Mouse (Mus musculus): ENCODE data around the gene Lig3. TPM values are rescaled to one million over a fixed set of nuclear protein-coding genes. Genes with fewer than 3 reads are reported as not detected.
"Not testable (repeated sequence)": the region's sequence is repeated elsewhere in the genome, so short reads cannot be mapped to it uniquely, and the experiment has no call there.

Lig3 gene
- total RNA-seq, 4 experiments from 2014 or later = 13.7 to 16.8 (median 16.6) TPM

DNA sequence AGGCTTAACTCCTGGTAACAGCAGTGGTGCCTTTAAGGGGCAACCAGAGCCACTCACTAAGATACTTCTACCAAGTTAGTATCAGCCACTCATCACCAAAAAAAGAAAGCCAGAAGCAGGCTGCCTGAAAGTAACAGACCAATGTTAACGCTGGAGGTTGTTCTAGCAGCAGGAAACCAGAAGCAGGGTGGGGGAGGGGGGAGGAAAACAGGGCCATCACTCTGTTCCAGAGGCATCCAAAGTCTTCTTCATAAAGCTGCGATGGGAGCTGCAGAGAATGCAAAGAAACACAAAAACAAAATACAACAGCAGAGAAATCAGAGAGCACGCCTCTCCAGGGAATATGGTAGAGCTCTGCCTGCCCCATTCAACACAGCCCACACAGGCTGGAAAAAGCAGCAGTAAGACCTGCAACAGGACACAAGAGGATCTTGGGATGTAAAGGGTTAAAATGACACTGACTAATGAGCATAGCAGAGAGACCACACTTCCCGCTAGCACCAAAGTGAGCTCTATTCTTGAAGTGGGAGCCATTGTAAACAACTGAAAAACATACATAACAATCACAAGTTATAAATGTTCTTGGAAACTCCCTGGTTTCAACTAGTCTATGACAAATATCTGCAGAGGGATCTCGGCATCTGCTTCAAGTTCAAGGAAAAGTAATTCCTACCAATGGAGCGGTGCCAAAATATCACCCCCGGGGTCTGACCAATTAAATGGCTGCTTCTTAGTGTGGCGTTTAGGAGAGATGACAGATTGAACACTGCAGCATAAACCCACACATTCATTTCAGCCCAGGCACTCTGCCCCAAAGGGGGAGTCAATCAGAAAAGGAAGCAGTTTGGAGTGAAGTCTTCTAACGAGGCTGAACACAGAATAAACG, 50.3 kb downstream of the Lig3 start:
- no peak for DNase-seq (ENCODE audit: low spot score)

DNA sequence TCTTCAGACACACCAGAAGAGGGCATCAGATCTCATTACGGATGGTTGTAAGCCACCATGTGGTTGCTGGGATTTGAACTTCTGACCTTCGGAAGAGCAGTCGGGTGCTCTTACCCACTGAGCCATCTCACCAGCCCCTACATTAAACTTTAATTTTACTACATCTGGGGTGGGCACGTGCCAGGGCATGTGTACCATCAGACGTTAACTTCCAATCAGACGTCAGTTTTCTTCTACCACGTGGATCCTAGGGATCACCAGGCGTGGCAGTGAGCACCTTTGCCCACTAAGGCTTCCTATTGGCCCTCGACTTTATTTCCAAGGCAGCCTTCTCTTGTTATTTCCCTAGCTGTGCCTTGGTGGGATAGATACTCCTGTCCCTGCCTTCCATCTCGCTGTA, 51.5 kb downstream of the Lig3 start:
- not testable (repeated sequence) for DNase-seq (ENCODE audit: low spot score)

DNA sequence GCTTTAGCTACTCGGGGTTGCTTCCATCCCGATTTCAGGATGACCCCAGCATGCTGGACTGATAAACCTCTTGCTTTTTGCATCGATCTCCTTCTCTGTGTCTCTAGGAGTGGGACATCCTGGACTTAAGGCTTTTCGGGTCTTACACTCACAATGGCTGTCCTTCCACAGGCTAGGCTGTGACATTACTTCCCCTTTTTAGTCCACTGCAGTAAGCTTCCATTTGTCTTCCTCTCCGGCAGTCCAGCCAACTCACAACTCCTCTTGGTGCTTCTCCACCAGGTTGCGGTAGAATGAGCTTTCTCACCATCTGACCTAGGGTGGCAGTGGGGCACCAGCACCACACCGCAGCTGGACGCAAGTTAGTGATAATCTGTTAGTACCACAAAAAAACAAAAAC, 53.0 kb downstream of the Lig3 start:
- DNase-seq (ENCODE audit: low spot score) = no peak

DNA sequence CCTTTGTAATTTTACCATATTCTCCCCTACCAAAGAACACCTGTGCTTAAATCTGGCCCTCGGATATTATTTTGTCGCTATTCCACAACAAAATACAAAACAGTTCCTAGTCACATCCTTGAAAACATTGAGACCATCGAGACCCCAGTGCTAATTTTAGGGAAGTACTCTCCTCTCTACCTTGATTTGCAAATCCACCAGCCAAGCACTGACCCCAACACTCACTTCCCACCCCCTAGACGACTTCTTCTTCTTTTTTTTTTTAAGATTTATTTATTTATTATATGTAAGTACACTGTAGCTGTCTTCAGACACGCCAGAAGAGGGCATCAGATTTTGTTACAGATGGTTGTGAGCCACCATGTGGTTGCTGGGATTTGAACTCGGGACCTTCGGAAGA, 53.5 kb downstream of the Lig3 start:
- DNase-seq (ENCODE audit: low spot score) = not testable (repeated sequence)

DNA sequence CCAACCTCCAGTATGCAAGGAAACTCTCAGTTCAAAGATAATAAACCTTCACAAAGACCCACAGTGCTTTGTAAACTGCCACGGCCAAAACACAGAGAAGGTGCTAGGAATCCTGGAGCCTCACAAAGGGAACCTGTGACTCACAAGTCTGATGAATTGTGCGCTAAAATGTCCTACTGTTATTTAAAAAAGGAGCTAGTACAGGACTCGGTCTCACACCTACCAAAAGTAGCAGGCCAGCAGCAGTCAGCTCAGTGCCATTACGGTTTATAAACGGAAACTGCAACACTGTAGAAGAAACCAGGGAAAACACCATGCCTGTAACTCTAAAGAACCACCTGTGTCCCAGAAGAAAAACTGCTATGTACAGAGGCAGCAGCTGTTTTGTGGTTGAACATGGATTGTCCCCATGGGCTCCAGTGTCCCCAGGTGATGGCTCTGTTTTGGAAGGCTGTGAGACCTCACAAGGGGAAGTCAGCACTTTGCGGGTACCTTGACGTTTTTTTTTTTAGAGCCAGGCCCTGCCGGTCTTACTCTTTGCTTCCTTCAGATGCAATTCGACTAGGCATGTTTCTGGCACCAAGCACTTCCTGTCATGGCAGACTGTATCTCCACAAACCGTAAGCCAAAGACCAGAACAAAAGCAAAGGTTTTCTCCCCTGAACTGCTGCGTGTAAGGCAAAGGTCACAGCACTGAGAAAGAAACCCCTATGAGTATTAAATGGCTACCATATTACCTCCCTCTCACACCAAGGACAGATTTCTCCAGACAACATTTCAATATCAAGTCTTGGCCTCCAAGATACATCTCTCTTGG, 54.9 kb downstream of the Lig3 start:
- DNase-seq (ENCODE audit: low spot score) = no peak

DNA sequence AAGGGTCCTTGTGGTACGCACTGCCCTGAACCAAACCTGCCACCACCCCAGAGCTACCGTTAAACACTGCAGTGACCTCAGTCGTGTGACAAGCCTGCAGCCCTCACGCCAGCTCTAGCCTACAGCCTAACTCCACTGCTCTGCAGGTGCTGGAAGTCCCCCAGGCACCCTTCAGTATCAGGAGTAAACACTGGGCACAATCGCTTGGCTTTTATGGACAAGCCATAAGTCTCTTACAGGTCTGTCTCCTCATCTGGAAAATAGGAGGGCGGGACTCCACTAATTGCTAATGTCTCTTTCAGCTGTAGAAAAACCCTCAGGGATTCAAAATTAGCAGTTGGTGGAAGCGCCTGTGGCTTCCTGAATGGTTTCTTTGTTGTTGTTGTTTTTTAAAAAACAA, 56.3 kb downstream of the Lig3 start:
- no peak for DNase-seq (ENCODE audit: low spot score)

DNA sequence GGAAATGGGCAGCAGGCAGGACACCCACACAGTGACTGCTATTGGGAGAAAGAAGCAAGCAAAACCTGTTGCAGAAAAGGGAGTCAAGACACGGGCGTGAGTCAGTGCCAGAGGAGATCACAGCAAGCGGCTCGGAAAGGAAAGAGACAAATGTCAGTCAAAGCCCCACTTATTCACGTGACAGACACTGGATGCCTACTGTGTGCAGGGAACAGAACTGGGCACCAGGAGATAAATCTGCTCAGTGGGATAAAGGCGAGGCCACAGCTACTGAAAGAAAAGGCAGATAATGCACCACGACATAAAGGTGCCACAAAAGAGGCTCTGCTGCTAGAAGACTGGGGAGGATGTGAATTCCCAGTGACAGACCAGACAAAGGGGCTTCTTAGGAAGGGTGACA, 56.9 kb downstream of the Lig3 start:
- DNase-seq (ENCODE audit: low spot score) = no peak

DNA sequence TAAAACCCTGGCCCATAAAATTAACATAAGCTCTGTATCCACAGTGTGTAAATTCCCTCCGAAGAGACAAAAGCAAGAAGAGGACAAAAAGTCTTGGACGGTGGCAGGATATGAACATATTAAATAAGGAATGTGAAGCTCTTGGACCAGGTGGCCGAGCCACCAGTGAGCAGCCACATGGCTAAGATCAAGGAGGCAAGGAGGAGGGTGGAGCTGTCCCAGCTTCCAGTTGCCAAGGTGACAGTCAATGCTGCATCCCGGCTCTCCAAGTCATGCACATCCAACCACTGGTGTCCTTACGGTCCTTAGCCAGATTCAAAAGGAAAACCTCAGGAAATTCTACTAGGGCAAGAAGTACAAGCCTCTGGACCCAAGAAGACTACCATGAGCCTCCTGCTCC, 57.6 kb downstream of the Lig3 start:
- DNase-seq (ENCODE audit: low spot score) = no peak

DNA sequence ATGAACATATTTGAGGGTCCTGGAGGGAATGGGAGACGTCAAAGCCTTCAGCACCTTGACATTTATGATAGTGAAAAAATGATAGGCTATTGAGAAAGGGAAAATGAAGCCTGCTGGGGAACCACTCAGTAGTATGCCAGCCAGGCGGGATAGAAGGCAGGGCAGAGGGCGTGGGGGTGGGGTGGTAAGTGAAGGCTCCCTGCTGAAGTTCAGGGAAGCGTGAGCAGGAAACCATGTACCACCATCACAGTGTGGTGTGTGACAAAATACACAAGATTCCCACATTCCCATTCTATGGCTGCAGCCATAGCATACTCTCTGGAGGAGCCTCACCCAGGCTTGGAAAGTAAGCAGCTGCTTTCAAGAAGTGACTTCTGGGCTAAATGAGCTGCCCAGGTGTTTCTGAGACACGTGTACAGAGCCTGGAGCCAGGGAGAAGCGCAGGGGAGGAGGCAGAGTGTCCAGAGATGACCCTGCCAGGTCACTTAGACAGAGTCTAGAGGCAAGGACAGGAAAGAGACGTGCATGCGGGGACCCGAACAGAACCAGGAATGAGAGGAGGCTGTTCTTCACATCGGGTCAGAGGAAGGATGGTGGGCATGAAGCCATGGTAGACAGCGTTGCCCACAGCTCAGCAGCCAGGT, 64.0 kb downstream of the Lig3 start:
- no peak for DNase-seq (ENCODE audit: low spot score)

DNA sequence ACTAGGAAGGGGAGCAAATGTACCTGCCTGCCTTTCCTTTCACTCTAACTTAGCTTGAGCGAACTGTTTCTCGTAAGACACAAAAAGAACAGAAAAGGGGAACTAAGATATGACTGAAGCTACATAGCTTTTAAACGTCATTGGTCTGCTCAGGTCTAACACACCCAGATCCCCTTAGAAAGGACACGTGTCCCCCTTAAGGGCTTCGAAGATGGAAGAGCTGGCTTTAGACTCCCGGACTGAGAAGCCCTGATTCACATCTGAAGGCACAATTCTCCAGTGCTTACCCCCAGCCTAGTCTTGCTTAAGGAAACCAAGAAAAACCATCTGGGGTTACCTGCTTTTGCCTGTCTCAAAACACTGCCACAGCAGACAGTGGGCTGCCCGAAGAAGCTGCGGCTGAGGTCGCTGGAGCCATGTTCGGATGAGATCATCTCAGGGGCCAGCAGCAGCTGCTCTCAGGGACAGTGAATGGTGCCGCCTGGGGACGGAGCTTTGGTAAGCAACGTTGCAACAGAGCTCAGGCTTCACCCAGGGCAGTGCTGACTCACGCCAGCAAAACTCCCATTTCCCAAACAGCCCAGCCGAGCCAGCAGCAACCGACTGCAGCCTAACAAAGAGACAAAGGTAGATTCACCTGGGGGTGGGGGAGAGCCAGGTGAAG, 64.6 kb downstream of the Lig3 start:
- DNase-seq (ENCODE audit: low spot score) = peak; percentile 66

DNA sequence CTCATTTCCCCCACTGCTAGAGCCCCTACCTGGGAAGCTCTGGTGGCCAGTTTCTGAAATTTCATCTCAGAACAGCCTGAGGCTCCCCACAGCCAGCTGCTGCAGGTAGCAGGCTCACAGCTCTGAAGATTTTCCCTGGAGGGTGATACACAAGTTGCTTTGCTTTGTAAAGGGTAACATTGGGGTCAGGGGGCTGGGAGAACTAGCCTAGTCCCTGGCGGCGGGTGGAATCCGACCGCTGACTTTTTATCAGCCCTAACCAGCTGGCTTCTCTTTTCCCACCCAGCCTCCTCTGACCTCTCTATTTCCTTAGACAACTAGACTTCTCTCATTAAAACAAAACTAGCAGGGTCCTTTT, 65.2 kb downstream of the Lig3 start:
- DNase-seq (ENCODE audit: low spot score) = no peak

DNA sequence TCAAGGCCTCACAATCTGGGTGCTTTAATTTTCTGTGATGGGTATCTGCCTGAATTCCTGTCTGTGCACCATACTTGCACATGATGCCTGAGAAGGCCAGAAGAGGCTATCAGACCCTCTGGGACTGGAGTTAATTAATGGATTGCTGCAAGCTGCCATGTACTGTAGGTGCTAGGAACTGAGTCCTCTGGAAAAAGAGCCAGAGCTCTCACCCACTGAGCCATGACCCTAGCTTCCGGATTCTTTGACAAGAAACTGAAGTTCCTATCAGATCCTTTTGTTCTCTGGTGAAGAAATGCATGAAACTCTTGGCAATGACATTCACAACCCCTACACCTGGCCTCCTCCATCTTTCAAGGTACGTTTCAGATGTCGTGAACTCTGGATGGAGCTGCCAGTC, 66.0 kb downstream of the Lig3 start:
- no peak for DNase-seq (ENCODE audit: low spot score)

DNA sequence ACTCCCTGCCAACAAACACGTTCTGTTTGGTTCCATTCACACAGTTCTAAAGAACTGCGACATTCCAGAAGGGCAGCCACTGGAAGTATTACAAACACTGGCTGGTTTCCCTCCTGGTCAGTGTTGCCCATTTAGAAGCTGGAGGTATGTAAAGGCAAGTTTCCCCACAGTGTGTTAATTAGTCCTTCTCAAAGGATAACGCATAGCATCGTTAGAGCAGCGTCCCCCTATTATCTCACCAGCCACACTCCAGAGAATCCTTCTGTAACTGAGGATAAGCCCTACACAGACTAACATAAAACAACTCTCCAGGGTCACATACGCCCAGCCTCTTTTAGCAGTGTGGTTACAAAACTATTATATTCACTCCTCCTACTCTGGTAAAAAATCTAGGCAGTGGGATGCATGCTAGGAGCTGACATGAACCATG, 66.7 kb downstream of the Lig3 start:
- no peak for DNase-seq (ENCODE audit: low spot score)

DNA sequence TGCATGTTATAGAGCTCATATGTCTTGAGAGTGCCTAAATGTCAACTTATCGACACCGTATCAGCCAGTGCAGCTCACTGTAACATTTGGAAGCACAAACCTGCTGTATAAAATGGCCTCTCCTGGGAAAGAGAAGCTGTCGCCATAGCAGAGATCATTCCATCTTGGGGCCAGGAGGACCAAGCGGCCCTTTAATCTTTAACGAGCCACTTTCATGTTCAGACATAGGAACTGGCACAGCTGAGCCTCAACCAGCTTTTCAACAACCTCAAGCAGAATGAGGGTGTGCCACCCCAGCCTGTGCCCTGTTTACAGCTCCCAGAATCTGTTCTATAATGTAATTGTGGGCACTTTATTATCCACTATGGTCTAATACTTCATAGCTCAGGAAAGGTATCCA, 69.4 kb downstream of the Lig3 start:
- DNase-seq (ENCODE audit: low spot score) = no peak

DNA sequence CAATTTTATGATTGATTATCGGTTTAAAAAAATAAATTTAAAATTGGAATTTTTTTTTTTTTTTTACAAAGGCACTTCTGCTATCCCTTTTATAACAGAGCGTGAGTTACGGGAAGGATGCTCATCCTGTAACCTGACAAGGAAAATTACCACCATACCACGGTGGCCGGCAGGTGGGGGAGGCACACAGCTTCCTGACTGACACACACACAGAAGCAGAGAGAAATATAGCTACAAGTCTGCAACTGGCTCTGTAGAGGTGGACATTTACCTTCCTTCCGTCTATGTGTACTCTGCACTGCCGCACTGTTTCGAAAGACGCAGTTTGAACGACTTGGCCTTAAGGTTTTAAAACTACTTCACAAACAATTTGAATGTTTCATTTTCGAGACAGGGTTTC, 71.2 kb downstream of the Lig3 start:
- no peak for DNase-seq (ENCODE audit: low spot score)

DNA sequence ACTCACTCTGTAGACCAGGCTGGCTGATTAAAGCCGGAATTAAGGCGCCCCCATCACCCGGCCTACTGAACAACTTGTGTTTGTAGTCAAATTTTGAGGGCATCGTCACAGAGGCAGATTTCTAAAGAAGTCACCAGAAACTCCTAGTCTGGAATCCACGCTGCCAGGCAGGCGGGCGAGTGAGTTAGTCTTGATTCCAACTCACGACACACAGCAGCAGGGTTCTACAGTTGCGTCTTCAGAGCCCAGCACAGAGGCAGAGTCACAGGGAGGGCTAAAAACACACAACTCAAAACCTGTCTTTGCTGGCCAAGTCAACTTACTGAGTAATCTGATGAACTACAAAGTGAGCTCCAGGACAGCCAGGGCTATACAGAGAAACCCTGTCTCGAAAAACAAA, 71.6 kb downstream of the Lig3 start:
- no peak for DNase-seq (ENCODE audit: low spot score)

DNA sequence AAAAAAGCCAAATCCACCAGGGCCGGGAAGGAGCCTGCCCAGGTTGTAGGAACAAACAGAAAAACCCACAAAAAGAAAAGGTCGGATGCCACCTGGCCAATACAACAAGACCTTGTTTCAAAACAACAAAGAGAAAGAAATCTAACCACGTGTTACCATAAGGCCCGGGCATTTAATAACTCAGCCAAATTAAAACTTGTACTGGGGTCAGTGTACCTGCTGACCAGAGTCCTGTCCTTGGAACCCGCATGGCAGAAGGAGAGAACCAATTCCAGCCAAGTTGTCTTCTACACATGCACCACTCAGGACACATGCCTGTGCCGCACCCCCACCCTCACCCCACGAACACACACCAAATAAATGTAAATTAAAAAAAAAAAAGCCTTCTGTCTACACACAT, 72.0 kb downstream of the Lig3 start:
- no peak for DNase-seq (ENCODE audit: low spot score)

Other genes with a start within 250 kb of the Lig3 start
- gene Cct6b, start 16.8 kb upstream of the Lig3 start, total RNA-seq (2022) = under 1 TPM; 0.19 to 0.28 (median 0.27) TPM
- gene Zfp830, start 16.8 kb upstream of the Lig3 start, total RNA-seq (2022) = 10 to 100 TPM; 12.4 to 13.9 (median 13.1) TPM
- 1 to 10 TPM; 3.8 to 4.7 (median 4.7) TPM for gene Rffl, start 90.1 kb downstream of the Lig3 start, total RNA-seq (2022)
- gene Rad51d, start 109.5 kb downstream of the Lig3 start, total RNA-seq (2022) = 10 to 100 TPM in 2 of 4 experiments, 1 to 10 TPM in 2; 7.8 to 10.9 (median 9.9) TPM
- gene Fndc8, start 111.0 kb downstream of the Lig3 start, total RNA-seq (2022) = not detected
- 10 to 100 TPM in 2 of 4 experiments, 1 to 10 TPM in 2; 7.0 to 13.0 (median 9.7) TPM for gene Nle1, start 127.3 kb downstream of the Lig3 start, total RNA-seq (2022)
- gene Unc45b, start 129.4 kb downstream of the Lig3 start, total RNA-seq (2022) = 100 to 1,000 TPM; 170 to 223 (median 177) TPM
- 10 to 100 TPM; 43.9 to 65.9 (median 55.1) TPM for gene Slfn5, start 170.2 kb downstream of the Lig3 start, total RNA-seq (2022)
- under 1 TPM; 0.56 to 0.72 (median 0.62) TPM for gene Slfn9, start 210.7 kb downstream of the Lig3 start, total RNA-seq (2022)
- under 1 TPM; 0.43 to 0.76 (median 0.67) TPM for gene Slfn8, start 239.7 kb downstream of the Lig3 start, total RNA-seq (2022)